Mouse (Mus musculus) G1E (cell line): Measurements from ENCODE around the gene Ndufa3. TPM values are rescaled to one million over a fixed set of nuclear protein-coding genes. Genes with fewer than 3 reads are reported as not detected.
"Not testable (repeated sequence)": the region's sequence is repeated elsewhere in the genome, so short reads cannot be mapped to it uniquely, and the experiment has no call there.

ENCODE experiments used
- ATAC-seq: 2 replicates; pipeline ENCODE4 v1.8.0; 2016; ENCODE audit warnings: mild to moderate bottlenecking; ENCODE audit not compliant: insufficient number of reproducible peaks, poor library complexity, low FRiP score, severe bottlenecking; ENCODE audit errors: extremely low read depth
- DNase-seq: peaks from one replicate; pipeline ENCODE4 v3.0.0; 2012; ENCODE audit warnings: low spot score
- H3K27me3 ChIP-seq: 2 replicates; pipeline ENCODE4 v1.6.1; 2012; ENCODE audit warnings: mild to moderate bottlenecking, low read length, inconsistent platforms; ENCODE audit not compliant: insufficient read depth
- H3K36me3 ChIP-seq: replicated peaks from 2 replicates; pipeline ENCODE3; 2012; ENCODE audit warnings: mild to moderate bottlenecking, inconsistent platforms
- H3K4me1 ChIP-seq: 2 replicates; pipeline ENCODE4 v1.6.1; 2012; ENCODE audit warnings: low read depth, low read length, inconsistent platforms, mixed read lengths; ENCODE audit not compliant: insufficient read depth
- H3K4me3 ChIP-seq: 2 replicates; pipeline ENCODE4 v1.5.1; 2012; ENCODE audit warnings: low read depth, mild to moderate bottlenecking, inconsistent platforms, low read length, moderate library complexity, mixed read lengths
- H3K9me3 ChIP-seq: replicated peaks from 2 replicates; pipeline ENCODE4 v1.6.1; 2012; ENCODE audit warnings: inconsistent platforms
- CTCF ChIP-seq: IDR thresholded peaks from 2 replicates; pipeline ENCODE4 v1.5.1; 2012; ENCODE audit warnings: low read depth, low read length, inconsistent platforms, mixed read lengths
- GATA1 ChIP-seq: IDR thresholded peaks from 2 replicates; pipeline ENCODE4 v1.6.1; 2012; ENCODE audit warnings: borderline replicate concordance, low read length, inconsistent platforms, mixed read lengths
- GATA2 ChIP-seq: IDR thresholded peaks from 2 replicates; pipeline ENCODE4 v1.6.1; 2012; ENCODE audit warnings: low read depth, low read length, inconsistent platforms, borderline replicate concordance
- POLR2AphosphoS5 ChIP-seq: IDR thresholded peaks from 2 replicates; pipeline ENCODE4 v1.6.1; 2012; ENCODE audit warnings: low read depth, low read length, inconsistent platforms; ENCODE audit not compliant: insufficient replicate concordance
- TAL1 ChIP-seq: conservative IDR thresholded peaks from 2 replicates; pipeline ENCODE4 v1.6.1; 2012; ENCODE audit warnings: low read depth, low read length, inconsistent platforms, mixed read lengths
- polyA plus RNA-seq: library from polyadenylated mRNA; stranded (reverse); fragments of >175 nt; gene quantifications from 2 replicates; pipeline ENCODE4 v1.2.3, GENCODE M21; 2012
- total RNA-seq, 2 experiments: library from RNA; stranded (forward) in 1 of 2; stranded (reverse) in 1 of 2; fragments of 200-1000 nt in 1 of 2; fragments of >200 nt in 1 of 2; fragmentation: Nextera tagmentation in 1 of 2; gene quantifications; 2 replicates each; pipeline ENCODE4 v1.2.3; 2014 to 2017

Gene Ndufa3
- total and polyA plus RNA-seq, 3 experiments, result 18.9 to 234 (median 179) TPM

GRCm38 (mm10) chr7:3591534-3591933 is 25.6 kb upstream of the Ndufa3 start:
- H3K27me3 ChIP-seq, result no peaks in the 10 kb centered on the region
- no peak for DNase-seq
- H3K4me1 ChIP-seq, result 0 out of 2 replicates have a peak, but pooled peaks cover 2% of the 10 kb centered on the region
- H3K4me3 ChIP-seq, result no peak overlapping the region
- no peak for ATAC-seq
- TF ChIP-seq CTCF (no peak), GATA1 (no peak), TAL1 (no peak), GATA2 (no peak)
- no peaks in the 10 kb centered on the region for H3K36me3 ChIP-seq
- H3K9me3 ChIP-seq, result no peaks in the 10 kb centered on the region

DNA sequence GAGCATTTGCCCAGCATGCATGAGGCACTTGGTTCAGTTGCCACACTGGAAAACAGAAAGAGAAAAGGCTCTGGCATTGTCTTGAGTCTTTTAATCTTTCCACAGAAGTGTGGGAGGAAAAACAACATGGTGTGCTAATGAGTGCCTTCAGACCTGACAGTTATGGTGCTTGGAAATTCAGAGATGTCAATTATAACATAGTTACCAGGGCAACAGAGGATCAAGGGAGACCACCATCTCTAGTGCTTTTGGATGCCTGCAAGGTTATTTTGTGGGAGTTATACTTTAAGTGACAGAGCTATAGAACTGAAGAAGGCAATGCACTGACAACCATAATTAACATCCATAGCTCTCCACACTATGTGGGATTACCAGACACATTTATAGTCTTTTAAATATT is 23.3 kb upstream of the Ndufa3 start:
- DNase-seq, result no peak
- Histone ChIP-seq H3K27me3 (no peaks in the 10 kb centered on the region), H3K4me1 (0 out of 2 replicates have a peak, but pooled peaks cover 2% of the 10 kb centered on the region), H3K4me3 (no peak overlapping the region), H3K9me3 (no peaks in the 10 kb centered on the region), H3K36me3 (no peaks in the 10 kb centered on the region)
- no peak for ATAC-seq
- no peak for TF ChIP-seq GATA1

DNA sequence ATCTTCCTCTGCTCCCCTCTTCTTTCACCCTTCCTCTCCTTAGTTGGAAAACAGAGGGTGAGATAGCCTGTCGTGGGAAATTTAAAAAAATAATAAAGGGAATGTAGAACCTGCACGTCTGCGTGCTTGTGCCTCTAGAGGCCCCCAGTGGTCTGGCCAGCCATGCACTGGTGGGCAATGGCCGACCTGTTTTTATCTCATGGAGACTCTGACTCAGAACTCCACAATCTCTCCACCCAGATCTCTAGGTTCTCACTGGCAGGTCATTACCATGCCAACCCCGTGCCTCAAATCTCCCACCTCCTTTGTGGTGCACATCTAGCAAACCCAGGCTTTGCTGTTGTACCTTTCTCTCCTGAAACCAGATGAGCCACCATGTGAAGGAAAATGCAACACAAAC is 22.5 kb upstream of the Ndufa3 start:
- no peaks in the 10 kb centered on the region for H3K36me3 ChIP-seq
- DNase-seq, result no peak
- ATAC-seq, result no peak
- H3K4me1 ChIP-seq, result 0 out of 2 replicates have a peak, but pooled peaks cover 2% of the 10 kb centered on the region
- H3K9me3 ChIP-seq, result no peaks in the 10 kb centered on the region
- TF ChIP-seq POLR2AphosphoS5, result no peak
- no peak for TF ChIP-seq TAL1
- no peak for TF ChIP-seq GATA1
- peak overlapping the region; percentile 51; the same call in 1 of the 2 replicates for H3K4me3 ChIP-seq
- no peaks in the 10 kb centered on the region for H3K27me3 ChIP-seq

GRCm38 (mm10) chr7:3595146-3595545 is 22.0 kb upstream of the Ndufa3 start:
- TF ChIP-seq POLR2AphosphoS5 (no peak), CTCF (no peak), GATA1 (no peak), TAL1 (no peak), GATA2 (no peak)
- Histone ChIP-seq H3K4me3 (peak overlapping the region; percentile 51; the same call in 1 of the 2 replicates), H3K4me1 (0 out of 2 replicates have a peak, but pooled peaks cover 2% of the 10 kb centered on the region), H3K9me3 (no peaks in the 10 kb centered on the region), H3K27me3 (no peaks in the 10 kb centered on the region), H3K36me3 (no peaks in the 10 kb centered on the region)
- DNase-seq, result peak; percentile 23
- peak; percentile 40 for ATAC-seq

DNA sequence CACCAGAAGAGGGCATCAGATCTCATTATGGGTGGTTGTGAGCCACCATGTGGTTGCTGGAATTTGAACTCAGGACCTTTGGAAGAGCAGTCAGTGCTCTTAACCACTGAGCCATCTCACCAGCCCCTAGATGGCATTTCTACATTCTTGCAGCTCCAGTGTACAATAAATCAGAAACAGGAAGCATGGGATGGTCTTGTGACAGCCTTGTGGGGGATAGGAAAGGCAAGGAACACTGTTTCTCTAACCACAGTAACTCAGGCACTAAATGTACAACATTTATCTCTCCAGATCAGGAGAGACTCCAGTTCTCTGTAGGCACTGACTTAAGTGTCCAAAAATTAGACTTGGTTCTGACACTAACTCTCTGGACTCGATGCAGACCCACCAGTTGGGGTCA is 19.4 kb upstream of the Ndufa3 start:
- H3K9me3 ChIP-seq, H3K36me3 ChIP-seq, H3K4me1 ChIP-seq, H3K4me3 ChIP-seq, ATAC-seq, H3K27me3 ChIP-seq, DNase-seq: not testable (repeated sequence)

GRCm38 (mm10) chr7:3601119-3601518 is 16.1 kb upstream of the Ndufa3 start:
- peak; percentile 54; the same call in 1 of the 2 replicates for ATAC-seq
- TF ChIP-seq GATA1 (no peak), CTCF (peak; percentile 45; the same call in 1 of the 2 replicates), POLR2AphosphoS5 (no peak), GATA2 (no peak), TAL1 (no peak)
- no peaks in the 10 kb centered on the region for H3K9me3 ChIP-seq
- DNase-seq, result peak; percentile 15
- H3K4me3 ChIP-seq, result no peak overlapping the region
- H3K36me3 ChIP-seq, result no peaks in the 10 kb centered on the region
- peaks cover 7% of the 10 kb centered on the region for H3K27me3 ChIP-seq
- H3K4me1 ChIP-seq, result no peaks in the 10 kb centered on the region; the same call in 1 of the 2 replicates

GRCm38 (mm10) chr7:3606798-3607197 is 10.4 kb upstream of the Ndufa3 start:
- Histone ChIP-seq H3K4me3 (no peak overlapping the region), H3K36me3 (no peaks in the 10 kb centered on the region), H3K9me3 (no peaks in the 10 kb centered on the region), H3K27me3 (peaks cover 26% of the 10 kb centered on the region), H3K4me1 (no peaks in the 10 kb centered on the region)
- DNase-seq (peak; percentile 19), ATAC-seq (peak; percentile 40; the same call in 1 of the 2 replicates)
- TF ChIP-seq CTCF, result 0 out of 2 replicates have a peak, but pooled peaks have one; percentile 8
- TF ChIP-seq TAL1, result no peak
